Mouse (Mus musculus) olfactory bulb, adult 2 months (tissue): ENCODE measurements around the gene Slc20a1. TPM values are rescaled to one million over a fixed set of nuclear protein-coding genes. Genes with fewer than 3 reads are reported as not detected.

Experiments used
- H3K27ac ChIP-seq: fragments of 200-500 bp; 2 replicates; pipeline ENCODE4 v1.5.1; 2012; ENCODE audit warnings: low read depth, low read length; ENCODE audit not compliant: insufficient read depth
- H3K4me1 ChIP-seq: fragments of 200-500 bp; 2 replicates; pipeline ENCODE4 v1.6.1; 2012; ENCODE audit warnings: low read length; ENCODE audit not compliant: control insufficient read depth, insufficient read depth
- H3K4me3 ChIP-seq: fragments of 200-500 bp; 2 replicates; pipeline ENCODE4 v1.5.1; 2012; ENCODE audit warnings: mild to moderate bottlenecking, low read depth, low read length, moderate library complexity; ENCODE audit not compliant: insufficient read depth
- CTCF ChIP-seq: fragments of 200-500 bp; IDR thresholded peaks from 2 replicates; pipeline ENCODE4 v1.5.1; 2012; ENCODE audit warnings: low read depth, mild to moderate bottlenecking, low read length, moderate library complexity; ENCODE audit not compliant: insufficient read depth
- POLR2A ChIP-seq: fragments of 200-500 bp; IDR thresholded peaks from 2 replicates; pipeline ENCODE4 v1.6.1; 2012; ENCODE audit warnings: mild to moderate bottlenecking, low read depth, low read length, moderate library complexity; ENCODE audit not compliant: insufficient read depth
- WGBS: fragments of 180-500 bp; shearing (Covaris S2); methylation state at CpG from one replicate; pipeline ENCODE4 v1.1.7; 2018; 5-methylcytosine and 5-hydroxymethylcytosine counted together
- polyA plus RNA-seq: library from polyadenylated mRNA; stranded (reverse); fragments of >200 nt; gene quantifications from 2 replicates; pipeline ENCODE4 v1.2.4, GENCODE M21; 2012; ENCODE audit warnings: low replicate concordance; ENCODE audit not compliant: missing spikeins, insufficient read depth, insufficient read length

Gene Slc20a1
- polyA plus RNA-seq, 1 experiment: 298 TPM

DNA sequence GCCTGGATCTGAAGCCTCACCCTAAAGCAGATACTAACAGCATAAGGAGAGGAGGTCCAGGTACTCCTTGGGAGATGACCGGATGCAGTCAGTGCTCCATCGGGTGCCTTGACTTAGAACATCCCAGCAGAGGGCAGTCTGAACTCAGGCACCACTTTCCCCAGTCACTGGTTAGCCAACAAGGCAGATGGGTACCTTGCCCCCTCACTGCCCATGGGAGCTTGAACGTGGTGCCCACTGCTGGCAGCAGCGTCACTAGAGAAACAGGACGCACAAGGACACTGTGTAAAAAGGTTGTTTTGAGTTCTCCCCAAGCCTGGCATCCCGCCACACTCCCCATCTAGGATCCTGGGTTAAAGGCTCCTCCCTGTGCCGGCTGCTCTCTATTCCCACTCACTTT is 24.1 kb upstream of the Slc20a1 start:
- WGBS: 24% methylated on average over 7 of the region's 7 CpGs
- no peak overlapping the region for H3K27ac ChIP-seq
- peaks cover 2% of the 10 kb centered on the region; the same call in 1 of the 2 replicates for H3K4me1 ChIP-seq
- peak; percentile 50; the same call in 1 of the 2 replicates for TF ChIP-seq CTCF
- no peak for TF ChIP-seq POLR2A
- H3K4me3 ChIP-seq: no peak overlapping the region

GRCm38 (mm10) chr2:129175636-129176035 is 22.9 kb upstream of the Slc20a1 start:
- no peak overlapping the region for H3K27ac ChIP-seq
- no peak for TF ChIP-seq POLR2A
- no peak for TF ChIP-seq CTCF

DNA sequence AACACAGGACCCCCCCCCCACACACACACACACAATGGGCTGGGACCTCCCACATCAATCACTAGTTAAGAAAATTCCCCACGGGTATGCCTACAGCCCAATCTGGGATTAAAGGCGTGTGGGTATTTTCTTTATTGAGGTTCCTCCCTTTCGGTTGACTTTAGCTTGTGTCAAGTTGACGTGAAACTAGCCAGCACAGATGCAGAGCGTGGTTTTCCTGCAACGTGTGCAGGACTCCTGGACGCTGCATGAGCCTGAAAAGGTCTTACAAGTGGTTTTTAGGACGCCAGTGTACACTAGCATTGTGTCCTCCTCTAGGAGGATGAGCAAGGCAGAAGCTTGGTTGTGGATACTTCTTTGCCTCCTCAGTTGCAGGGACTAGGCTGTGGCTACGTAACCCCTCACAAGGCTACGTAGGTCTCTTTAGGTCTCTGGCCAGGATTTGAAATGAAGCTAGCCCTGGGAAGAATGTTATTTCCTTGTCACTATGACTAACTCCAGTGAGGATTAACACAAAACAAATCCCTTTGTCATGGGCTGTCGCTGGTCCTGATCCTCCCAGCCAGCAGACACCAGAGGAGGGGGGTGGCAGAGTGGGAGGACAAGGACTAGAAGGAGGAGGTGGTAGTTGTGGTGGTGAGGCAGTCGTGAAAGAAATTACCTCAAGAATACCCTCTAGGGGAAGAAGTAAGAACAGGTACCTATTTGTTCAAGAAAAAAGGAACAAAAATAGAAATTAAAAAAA is 21.7 kb upstream of the Slc20a1 start:
- H3K27ac ChIP-seq: no peak overlapping the region
- no peak overlapping the region for H3K4me3 ChIP-seq
- 80% methylated on average over 12 of the region's 12 CpGs for WGBS
- TF ChIP-seq POLR2A (no peak), CTCF (no peak)
- peaks cover 2% of the 10 kb centered on the region; the same call in 1 of the 2 replicates for H3K4me1 ChIP-seq

More at GRCm38 (mm10) chr2:129175636-129176035, 22.9 kb upstream of the Slc20a1 start:
- 71% methylated on average over 2 of the region's 2 CpGs for WGBS
- Histone ChIP-seq H3K4me1 (peaks cover 2% of the 10 kb centered on the region; the same call in 1 of the 2 replicates), H3K4me3 (no peak overlapping the region)

- Histone ChIP-seq H3K27ac (no peak overlapping the region), H3K4me1 (peaks cover 2% of the 10 kb centered on the region; the same call in 1 of the 2 replicates), H3K4me3 (no peak overlapping the region)
- 89% methylated on average over 3 of the region's 3 CpGs for WGBS
- TF ChIP-seq POLR2A (no peak), CTCF (no peak)
These were observed 20.9 kb upstream of the Slc20a1 start for GRCm38 (mm10) chr2:129177661-129178060.

DNA sequence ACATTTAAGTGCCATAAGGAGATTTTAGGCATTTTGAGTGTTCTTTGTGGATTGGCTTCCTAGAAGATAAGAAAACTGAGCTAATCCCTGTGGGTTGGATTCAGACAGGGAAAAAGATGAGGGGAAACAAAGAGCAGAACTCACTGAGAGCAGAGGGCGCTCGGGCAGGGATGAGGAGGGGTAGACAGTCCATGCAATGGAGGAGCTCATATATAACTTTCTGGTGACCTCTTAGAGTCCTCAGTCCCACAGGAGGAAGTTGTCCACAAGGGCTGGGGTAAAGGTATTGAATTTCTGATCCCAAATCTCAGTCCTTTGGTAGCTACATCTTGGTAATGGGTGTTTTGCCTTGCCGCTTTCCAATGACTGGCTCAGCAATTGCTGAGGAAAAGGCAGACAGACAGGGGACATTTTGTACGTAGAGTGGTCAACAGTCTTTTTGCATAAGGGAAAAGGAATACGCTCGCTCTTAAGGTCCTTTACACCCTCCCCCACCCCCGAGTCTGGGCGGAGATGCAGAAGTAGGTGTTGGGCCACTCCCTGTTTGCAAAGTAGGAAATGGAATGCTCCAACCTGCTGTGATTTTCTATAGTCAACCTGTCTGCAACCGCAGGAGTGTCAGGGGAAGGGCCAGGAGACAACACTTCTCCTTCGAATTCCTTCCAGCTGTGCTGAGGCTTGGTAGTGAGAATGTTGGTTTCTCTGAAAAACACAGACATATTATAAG is 20.2 kb upstream of the Slc20a1 start:
- WGBS: 79% methylated on average over 10 of the region's 10 CpGs
- no peak overlapping the region for H3K27ac ChIP-seq
- peaks cover 3% of the 10 kb centered on the region; the same call in 1 of the 2 replicates for H3K4me1 ChIP-seq
- no peak for TF ChIP-seq POLR2A
- TF ChIP-seq CTCF: no peak
- no peak overlapping the region for H3K4me3 ChIP-seq

DNA sequence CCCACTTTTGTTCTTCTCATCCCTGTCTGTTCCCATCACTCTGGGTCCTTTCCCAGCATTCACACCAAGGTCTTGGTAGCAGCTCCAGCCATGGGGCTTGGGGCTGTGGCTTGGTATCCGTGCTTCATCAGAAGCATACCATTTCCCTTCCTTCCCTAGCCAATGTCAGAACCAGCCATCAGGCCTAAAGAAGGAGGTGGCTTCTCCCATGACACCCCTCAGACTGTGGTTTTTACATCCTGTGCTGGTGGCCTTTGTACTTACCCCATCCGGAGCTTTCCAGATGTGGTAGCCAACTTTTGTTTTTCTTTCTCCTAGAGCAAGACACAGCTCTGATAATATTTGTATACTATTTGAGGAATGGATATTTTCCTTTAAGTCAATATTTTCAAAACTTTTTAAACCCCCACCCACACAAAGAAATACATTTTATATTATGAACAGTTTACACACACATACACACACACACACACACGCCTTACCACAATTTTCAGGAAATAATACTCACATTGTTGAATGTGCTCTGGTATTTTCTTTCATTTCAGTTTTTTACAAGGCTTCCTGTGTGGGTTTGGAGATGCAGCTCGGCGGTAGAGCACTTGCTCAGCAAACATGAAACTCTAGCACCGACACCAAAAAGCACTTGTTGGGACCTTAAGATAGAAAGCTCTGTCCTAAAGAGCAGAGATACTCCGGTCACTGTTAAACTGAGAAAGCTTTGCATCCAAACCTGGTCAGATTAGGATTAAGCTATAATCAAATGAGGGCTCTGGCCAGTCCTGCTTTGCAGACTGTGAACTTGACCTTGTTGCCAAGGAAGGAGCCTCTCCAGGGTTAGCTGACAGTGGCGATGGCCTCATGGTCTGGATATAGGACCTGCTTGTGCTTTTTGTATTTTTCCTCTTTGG is 18.4 kb upstream of the Slc20a1 start:
- H3K4me3 ChIP-seq: no peak overlapping the region
- H3K27ac ChIP-seq: no peak overlapping the region
- peaks cover 5% of the 10 kb centered on the region; the same call in 1 of the 2 replicates for H3K4me1 ChIP-seq
- TF ChIP-seq POLR2A: no peak
- TF ChIP-seq CTCF: no peak
- 82% methylated on average over 8 of the region's 8 CpGs for WGBS

DNA sequence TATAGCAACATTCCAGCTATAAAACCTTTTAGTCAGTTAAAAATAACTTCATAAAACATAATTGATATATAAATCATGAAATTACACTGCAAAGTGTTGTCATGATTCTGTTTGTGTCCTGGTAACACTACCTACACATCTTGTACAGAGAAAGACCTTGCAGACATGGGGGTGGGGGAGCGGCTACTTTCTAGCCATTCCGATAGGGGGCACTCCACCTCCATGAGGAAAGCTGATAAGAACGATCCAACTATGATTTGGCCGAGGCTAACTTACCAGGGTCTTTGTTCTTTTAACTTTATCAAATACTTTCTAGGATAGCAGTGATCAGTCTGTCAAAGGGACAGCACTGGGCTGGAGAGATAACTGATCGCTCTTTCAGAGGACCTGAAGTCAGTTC is 17.1 kb upstream of the Slc20a1 start:
- H3K4me1 ChIP-seq: peaks cover 12% of the 10 kb centered on the region
- 92% methylated on average over 5 of the region's 5 CpGs for WGBS
- H3K27ac ChIP-seq: no peak overlapping the region
- no peak overlapping the region for H3K4me3 ChIP-seq
- TF ChIP-seq POLR2A (no peak), CTCF (no peak)

- WGBS: 98% methylated on average over 1 of the region's 1 CpGs
- H3K4me3 ChIP-seq: no peak overlapping the region
- no peak for TF ChIP-seq POLR2A
- no peak for TF ChIP-seq CTCF
These were observed 16.2 kb upstream of the Slc20a1 start for GRCm38 (mm10) chr2:129182412-129182811.

GRCm38 (mm10) chr2:129183561-129184031 is 15.0 kb upstream of the Slc20a1 start:
- Histone ChIP-seq H3K4me1 (peaks cover 14% of the 10 kb centered on the region), H3K27ac (no peak overlapping the region; the same call in 1 of the 2 replicates), H3K4me3 (no peak overlapping the region)
- TF ChIP-seq CTCF: no peak
- no peak for TF ChIP-seq POLR2A
- 83% methylated on average over 14 of the region's 14 CpGs for WGBS

More at GRCm38 (mm10) chr2:129182412-129182811, 16.2 kb upstream of the Slc20a1 start:
- no peak overlapping the region for H3K27ac ChIP-seq
- H3K4me1 ChIP-seq: peaks cover 14% of the 10 kb centered on the region
